Mouse (Mus musculus) T-helper 17 cell (primary cell): ENCODE measurements around the gene Gm10277.

Experiments
- in situ Hi-C, 2 experiments: fragments of 300-600 bp; cut with MboI, MseI; formaldehyde crosslinking; loops; 1 replicate in 1 of 2; 2 replicates in 1 of 2; pipeline ENCODE4 v1.15.1; 2025; ENCODE audit warnings: high pct_unique_total_duplicates in 2 of 2

Gene Gm10277

DNA sequence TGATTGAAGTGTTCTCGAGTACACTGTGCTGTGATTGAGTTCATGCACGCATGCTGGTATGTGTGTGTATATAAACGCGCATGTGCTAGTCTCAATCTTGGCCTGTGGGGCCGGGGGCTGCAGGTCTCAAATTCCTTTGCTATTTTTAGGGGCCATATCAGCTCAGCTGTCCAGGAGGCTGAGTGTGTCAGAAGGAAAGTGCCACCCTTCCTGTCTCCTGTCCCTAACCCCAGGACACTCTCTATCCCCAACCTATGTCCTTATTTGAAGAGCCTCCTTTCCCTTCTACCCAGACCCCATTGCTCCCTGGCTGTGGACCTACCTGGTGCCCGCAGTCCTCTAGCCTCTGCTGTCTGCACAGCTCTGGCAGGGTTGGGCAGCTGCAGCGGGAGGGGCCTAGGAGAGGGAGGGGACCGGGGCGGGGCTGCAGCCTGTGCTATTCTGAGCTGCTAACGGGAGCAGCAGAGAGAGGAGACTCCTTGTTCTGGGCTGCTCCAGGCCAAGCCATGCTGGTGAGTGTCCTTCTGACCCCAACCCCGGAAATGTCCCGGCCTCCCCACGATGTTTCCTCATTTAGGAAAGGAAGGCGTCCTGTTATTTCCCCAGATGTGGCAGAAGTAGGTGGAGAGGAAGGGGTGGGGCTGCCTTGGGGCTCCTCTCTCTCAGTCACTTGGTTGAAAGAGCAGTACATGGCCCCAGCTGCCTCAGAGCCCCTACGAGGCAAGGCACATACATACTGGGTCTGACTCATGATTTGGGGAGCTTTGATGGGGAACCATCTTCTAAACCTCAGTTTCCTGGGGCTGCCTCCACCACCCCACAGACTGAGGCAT, 13.5 kb upstream of the Gm10277 start:
- in situ Hi-C loops = no loop called here

GRCm38 (mm10) chr11:77800491-77800868, 12.9 kb upstream of the Gm10277 start:
- in situ Hi-C loops = no loop called here

GRCm38 (mm10) chr11:77795216-77795615, 7.7 kb upstream of the Gm10277 start:
- in situ Hi-C loops = no loop called here

DNA sequence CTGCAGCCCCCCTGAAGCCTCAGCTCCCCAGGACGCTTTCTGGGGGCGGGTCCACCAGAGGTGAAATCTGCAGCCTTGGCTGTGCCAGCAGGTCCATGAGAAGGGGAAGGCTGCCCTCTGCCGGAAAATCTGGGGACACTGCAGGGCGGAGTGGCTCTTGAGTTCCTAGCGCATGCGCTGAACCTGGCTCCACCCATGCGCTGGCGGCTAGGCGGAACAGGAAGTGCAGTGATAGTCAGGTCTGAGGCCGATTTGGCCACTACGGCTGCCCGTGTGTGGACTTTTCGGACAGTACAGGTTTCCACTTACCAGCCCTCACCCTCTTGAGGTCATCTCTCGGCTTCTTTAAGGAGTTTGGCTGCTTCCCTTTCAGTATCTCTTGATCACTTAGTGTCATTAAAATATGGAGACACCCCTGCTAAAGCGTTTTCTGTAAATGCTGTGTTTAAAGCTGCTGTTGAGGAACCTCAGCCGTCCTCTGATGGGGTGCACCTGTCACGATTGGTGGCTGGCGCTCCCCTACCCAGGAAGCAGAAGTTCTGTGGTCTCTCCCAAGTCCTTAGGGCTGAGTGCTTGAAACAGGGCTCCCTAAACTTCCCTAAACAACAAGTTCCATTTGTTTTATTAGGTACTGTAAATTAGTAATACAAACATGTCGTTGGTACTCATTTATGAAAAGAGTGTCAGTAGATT, 5.8 kb upstream of the Gm10277 start:
- in situ Hi-C loops = no loop called here

GRCm38 (mm10) chr11:77792566-77792909, 5.0 kb upstream of the Gm10277 start:
- in situ Hi-C loops = no loop called here

GRCm38 (mm10) chr11:77791752-77792565, 4.4 kb upstream of the Gm10277 start:
- in situ Hi-C loops = no loop called here

GRCm38 (mm10) chr11:77791241-77791727, 3.7 kb upstream of the Gm10277 start:
- in situ Hi-C loops = no loop called here

DNA sequence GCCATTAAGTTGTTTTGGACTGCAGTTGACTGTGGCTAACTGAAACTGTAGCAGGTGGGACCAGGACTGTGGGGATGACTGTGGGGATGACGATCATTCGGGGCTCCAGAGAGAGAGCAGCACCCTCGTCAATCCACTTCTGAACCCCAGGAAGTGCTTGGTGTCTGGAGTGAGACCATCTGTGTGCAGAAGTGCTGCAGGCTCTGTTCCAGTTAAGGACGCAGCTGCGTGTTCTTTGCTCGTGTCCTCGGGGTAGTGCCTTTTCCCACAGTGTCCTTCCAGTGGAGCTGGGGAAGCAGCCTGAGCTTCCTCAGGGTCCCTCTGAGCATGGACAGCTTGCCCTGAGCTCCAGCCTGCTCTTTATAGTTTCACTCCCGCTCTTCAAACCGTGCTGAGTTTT, 2.7 kb upstream of the Gm10277 start:
- in situ Hi-C loops = no loop called here

DNA sequence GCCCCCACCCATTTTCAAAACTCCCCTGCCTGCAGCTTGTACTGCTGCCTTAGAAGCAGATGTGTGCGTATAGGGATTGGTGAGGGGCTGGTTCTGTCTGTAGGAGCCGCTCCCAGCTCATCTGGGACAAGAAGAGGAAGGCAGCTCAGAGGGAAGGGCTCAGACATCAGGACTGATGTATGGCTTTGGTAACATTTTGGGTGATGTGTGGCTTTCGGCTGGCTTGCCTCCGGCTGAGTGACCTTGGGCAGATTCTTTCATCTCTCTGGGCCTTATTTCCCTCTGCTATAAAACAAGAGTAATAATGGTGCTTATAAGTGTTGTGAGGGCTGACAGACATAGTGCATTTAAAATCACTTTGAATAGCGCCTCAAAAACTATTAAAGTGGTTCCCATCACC, 2.0 kb upstream of the Gm10277 start:
- in situ Hi-C loops = no loop called here

- in situ Hi-C loops = no loop called here
These were observed 1.6 kb downstream of the Gm10277 start for GRCm38 (mm10) chr11:77785768-77786561.

DNA sequence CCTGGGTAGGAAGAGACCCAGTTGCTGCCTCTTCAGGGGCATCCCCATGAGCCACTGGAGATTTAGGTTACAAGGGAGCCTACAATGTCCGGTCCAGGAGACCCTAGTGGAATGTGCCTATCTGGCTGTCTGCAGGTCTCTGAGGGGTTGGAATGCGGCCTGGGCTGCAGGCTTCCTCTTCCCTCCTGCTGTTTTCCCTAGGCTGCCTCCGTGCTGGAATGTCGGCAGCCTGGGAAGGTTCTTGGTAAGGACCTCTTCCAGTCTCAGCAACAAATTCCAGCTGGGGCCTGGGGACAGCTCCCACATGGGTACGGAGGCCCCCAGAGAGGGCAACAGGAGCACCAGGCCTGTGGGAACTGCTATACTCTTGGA, 2.2 kb downstream of the Gm10277 start:
- in situ Hi-C loops = no loop called here

- in situ Hi-C loops = no loop called here
These were observed 2.7 kb downstream of the Gm10277 start for GRCm38 (mm10) chr11:77784894-77785293.

DNA sequence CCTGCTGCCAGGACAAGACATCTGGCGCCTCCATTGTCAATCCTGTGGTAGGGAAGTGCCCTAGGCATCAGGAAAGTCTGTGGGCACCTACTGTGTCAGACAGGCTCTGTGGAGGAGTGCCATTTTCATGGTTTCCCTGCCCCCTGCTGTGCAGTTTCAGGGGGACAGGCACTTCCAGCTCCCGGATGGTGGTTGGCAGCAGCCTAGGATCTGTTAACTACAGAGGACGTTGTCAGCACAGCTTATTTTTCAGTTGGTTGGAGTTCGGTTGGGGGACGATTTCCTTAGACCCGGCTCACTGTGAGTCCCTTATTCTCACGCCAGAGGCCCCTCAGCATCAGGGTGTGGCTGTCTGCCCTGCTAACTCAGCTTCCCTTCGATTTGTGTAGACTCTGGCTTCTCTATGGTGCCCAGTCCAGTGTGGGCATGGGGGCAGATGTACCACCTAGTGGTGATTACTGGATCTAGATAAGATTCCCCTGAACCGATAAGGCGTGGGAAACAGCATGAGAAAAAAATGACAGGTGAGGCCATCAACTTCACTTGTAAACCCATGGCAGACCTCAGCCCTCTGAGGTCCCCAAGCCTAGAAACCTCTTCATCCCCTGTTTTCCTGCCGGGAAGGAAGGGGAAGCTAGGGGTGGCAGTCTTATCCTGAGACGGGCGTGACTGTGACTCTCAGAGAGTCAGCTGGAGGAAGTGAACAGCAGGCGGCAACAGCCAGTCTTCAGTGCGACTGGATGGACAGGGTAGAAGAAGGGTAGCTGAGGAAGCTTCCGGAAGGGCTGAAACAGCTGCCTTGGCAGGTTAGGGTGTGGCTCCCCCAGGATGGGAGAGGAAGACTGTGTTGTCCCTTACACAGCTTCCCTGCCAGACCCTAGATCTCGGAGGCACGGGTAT, 3.5 kb downstream of the Gm10277 start:
- in situ Hi-C loops = no loop called here

- in situ Hi-C loops = no loop called here
These were observed 4.3 kb downstream of the Gm10277 start for GRCm38 (mm10) chr11:77783211-77783746.

DNA sequence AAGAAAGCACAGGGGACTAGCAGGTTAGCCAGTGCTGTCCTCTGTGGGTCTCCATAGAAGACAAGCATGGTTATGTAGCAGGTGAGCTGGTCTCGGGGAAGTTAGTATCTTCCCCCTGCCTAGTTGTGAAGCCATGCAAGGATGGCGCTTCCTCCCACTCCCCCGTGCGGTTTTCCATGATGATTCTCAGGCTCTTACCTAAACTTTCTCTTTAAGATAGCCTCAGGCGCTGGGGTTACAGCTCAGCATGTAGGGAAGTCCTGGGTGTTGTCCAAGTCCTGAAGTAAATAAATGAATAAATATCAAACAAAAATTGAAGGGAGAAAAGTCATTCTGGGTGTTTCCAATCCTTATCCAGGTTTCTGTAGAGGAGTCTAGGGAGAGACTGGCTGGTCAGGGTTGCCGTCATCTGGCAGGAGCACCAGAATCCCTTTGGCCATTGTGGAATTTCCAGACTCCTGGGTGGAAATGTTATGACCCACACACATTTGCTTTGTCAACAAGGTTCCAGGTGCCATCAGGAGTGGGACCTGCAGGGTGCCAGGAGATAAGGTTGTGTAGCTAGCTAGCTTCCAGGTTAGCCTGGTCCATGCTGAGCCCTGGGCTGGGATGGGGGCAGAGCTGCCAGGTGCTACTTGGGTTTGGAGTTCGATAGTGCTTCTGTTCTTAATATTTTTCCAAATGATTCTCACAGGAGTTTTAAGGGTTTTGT, 5.3 kb downstream of the Gm10277 start:
- in situ Hi-C loops = no loop called here

GRCm38 (mm10) chr11:77781088-77781487, 6.5 kb downstream of the Gm10277 start:
- in situ Hi-C loops = no loop called here

GRCm38 (mm10) chr11:77779240-77779639, 8.3 kb downstream of the Gm10277 start:
- in situ Hi-C loops = no loop called here

DNA sequence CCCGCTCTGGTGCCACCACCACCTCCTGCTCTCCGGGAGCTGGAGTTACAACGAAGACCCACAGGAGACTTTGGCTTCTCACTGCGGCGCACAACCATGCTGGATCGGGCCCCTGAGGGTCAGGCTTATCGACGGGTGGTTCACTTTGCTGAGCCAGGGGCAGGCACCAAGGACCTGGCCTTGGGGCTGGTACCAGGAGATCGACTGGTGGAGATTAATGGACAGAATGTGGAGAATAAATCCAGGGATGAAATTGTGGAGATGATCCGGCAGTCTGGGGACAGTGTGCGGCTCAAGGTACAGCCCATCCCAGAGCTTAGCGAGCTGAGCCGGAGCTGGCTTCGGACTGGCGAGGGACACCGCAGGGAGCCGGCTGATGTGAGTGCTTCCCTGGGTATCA, 9.6 kb downstream of the Gm10277 start:
- in situ Hi-C loops = no loop called here

DNA sequence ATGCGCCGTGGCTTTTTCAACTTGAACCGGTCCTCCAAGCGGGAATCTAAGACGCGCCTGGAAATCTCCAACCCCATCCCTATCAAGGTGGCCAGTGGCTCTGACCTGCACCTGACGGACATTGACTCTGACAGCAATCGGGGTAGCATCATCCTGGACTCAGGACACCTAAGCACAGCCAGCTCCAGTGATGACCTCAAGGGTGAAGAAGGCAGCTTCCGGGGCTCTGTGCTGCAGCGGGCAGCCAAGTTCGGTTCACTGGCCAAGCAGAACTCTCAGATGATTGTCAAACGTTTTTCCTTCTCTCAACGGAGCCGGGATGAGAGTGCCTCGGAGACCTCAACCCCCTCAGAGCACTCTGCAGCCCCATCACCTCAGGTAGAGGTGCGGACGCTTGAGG, 10.1 kb downstream of the Gm10277 start:
- in situ Hi-C loops = no loop called here
